Mouse (Mus musculus) cerebellum, adult (tissue): ENCODE results near the gene Gabrd.

Experiments used
- ATAC-seq: cut with Nextera tagmentation; 2 replicates; pipeline ENCODE4 v1.9.2; 2017; ENCODE audit warnings: mild to moderate bottlenecking, moderate library complexity, mixed read lengths; ENCODE audit not compliant: insufficient number of reproducible peaks, low FRiP score, low TSS enrichment

Gabrd gene

GRCm38 (mm10) chr4:155387166-155387565, 10.7 kb downstream of the Gabrd start:
- ATAC-seq, result no peak

- peak; percentile 53; the same call in 1 of the 2 replicates for ATAC-seq
Measured at GRCm38 (mm10) chr4:155383326-155383725, 14.6 kb downstream of the Gabrd start.

- no peak for ATAC-seq
Measured at GRCm38 (mm10) chr4:155382752-155383151, 15.2 kb downstream of the Gabrd start.

- ATAC-seq, result no peak
Measured at GRCm38 (mm10) chr4:155381974-155382373, 15.9 kb downstream of the Gabrd start.

GRCm38 (mm10) chr4:155371797-155372735, 25.8 kb downstream of the Gabrd start:
- 0 out of 2 replicates have a peak, but pooled peaks have one; percentile 36 for ATAC-seq

GRCm38 (mm10) chr4:155370737-155371715, 26.9 kb downstream of the Gabrd start:
- no peak for ATAC-seq

GRCm38 (mm10) chr4:155368684-155369083, 29.2 kb downstream of the Gabrd start:
- peak; percentile 23; the same call in 1 of the 2 replicates for ATAC-seq

GRCm38 (mm10) chr4:155367739-155368138, 30.2 kb downstream of the Gabrd start:
- ATAC-seq, result no peak

GRCm38 (mm10) chr4:155366784-155367183, 31.1 kb downstream of the Gabrd start:
- no peak for ATAC-seq

- no peak for ATAC-seq
Measured at GRCm38 (mm10) chr4:155362443-155362842, 35.5 kb downstream of the Gabrd start.

- peak; percentile 93 for ATAC-seq
Measured at GRCm38 (mm10) chr4:155361303-155361791, 36.6 kb downstream of the Gabrd start, which contains the start of gene Prkcz. Gene Prkcz, minus strand, starts transcription at chr4:155361361.

GRCm38 (mm10) chr4:155360856-155361255, 37.1 kb downstream of the Gabrd start:
- ATAC-seq, result no peak

- no peak for ATAC-seq
Measured at GRCm38 (mm10) chr4:155359560-155360464, 38.1 kb downstream of the Gabrd start.

- ATAC-seq, result no peak
Measured at GRCm38 (mm10) chr4:155357601-155358000, 40.3 kb downstream of the Gabrd start.

- no peak for ATAC-seq
Measured at GRCm38 (mm10) chr4:155356354-155356753, 41.6 kb downstream of the Gabrd start.

GRCm38 (mm10) chr4:155354546-155354945, 43.4 kb downstream of the Gabrd start:
- ATAC-seq, result no peak

- no peak for ATAC-seq
Measured at GRCm38 (mm10) chr4:155354035-155354434, 43.9 kb downstream of the Gabrd start.

- no peak for ATAC-seq
Measured at GRCm38 (mm10) chr4:155352581-155352980, 45.3 kb downstream of the Gabrd start.

GRCm38 (mm10) chr4:155346350-155346749, 51.6 kb downstream of the Gabrd start:
- ATAC-seq, result no peak
